Mouse (Mus musculus): ENCODE measurements around the gene Bco2. TPM values are rescaled to one million over a fixed set of nuclear protein-coding genes. Genes with fewer than 3 reads are reported as not detected.
A peak's percentile ranks its signal among the peaks of the same experiment; 100 is the strongest.

Gene Bco2
- polyA plus RNA-seq (2015; fragmentation: Nextera tagmentation; extraction: Ambion mirVana) = 0.50 and 0.87 TPM in 2 replicates

DNA sequence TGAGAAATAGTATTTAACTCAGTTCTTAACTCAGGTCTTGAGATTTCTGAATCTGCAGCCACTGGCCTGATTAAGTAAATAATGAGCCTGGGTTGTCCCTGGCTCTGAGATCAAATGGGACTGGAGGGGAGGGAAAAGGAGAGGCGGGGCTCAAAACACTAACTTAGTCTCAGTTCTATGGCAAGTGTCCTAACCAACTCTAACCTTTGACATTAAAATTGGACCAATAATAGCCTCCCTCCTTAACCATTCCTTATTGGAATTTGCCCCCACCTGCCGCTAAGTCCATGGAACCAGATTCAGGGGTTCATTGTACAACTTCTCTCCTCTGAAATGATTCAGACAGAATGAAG is at the start of gene Bco2:
TSS of gene Bco2 (minus strand) at position 88 of the 353 bp plus-strand sequence.
- H3K4me1 ChIP-seq (ENCODE audit: control insufficient read depth, low read depth, low read length) = no peaks in the 10 kb centered on the region
- 46% methylated on average over 2 of the region's 2 CpGs for WGBS (ENCODE audit: insufficient replicate concordance)
- H3K36me3 ChIP-seq (ENCODE audit: control insufficient read depth, insufficient read depth) = no peaks in the 10 kb centered on the region
- peak within 1 kb of the TSS; percentile 37; the same call in 1 of the 2 replicates for H3K4me2 ChIP-seq (ENCODE audit: low read depth, low read length)
- no peak within 1 kb of the TSS for H3K9ac ChIP-seq (ENCODE audit: low read depth, low read length)
- no peaks in the 10 kb centered on the region for H3K9me3 ChIP-seq (replicated peaks; ENCODE audit: control insufficient read depth, low read length)
- no peak for ATAC-seq (ENCODE audit: low read depth)
- H3K4me3 ChIP-seq (ENCODE audit: low read depth, low read length) = peak within 1 kb of the TSS; percentile 11; the same call in 1 of the 2 replicates
- no peak within 1 kb of the TSS for H3K27ac ChIP-seq (ENCODE audit: low read length)
- no peaks in the 10 kb centered on the region for H3K27me3 ChIP-seq (ENCODE audit: control insufficient read depth, insufficient read depth, low read depth, low read length)

DNA sequence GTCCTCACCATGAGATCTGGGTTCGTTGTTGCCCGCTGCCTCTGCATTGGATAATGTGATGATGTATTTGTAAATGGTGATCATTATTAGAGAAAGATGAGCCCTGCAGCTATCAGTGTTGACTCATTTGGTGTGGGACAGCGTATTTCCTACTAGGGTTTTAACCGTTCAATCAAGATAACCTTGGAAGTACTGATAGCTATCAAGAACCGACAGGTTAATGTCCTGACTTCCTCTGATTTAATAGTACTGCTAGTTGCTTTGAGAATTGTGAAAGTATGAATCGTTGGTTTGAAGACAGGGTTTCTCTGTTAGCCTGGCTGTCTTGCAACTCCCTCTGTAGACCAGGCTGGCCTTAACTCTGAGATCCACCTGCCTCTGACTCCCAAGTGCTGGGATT is 49.4 kb upstream of the Bco2 start:
- Histone ChIP-seq H3K4me2 (ENCODE audit: low read depth, low read length) (peak overlapping the region; percentile 93), H3K27me3 (ENCODE audit: control insufficient read depth, insufficient read depth, low read depth, low read length) (no peaks in the 10 kb centered on the region), H3K4me3 (ENCODE audit: low read depth, low read length) (peak overlapping the region; percentile 90), H3K27ac (ENCODE audit: low read length) (peak overlapping the region; percentile 89), H3K36me3 (ENCODE audit: control insufficient read depth, insufficient read depth) (peaks cover 25% of the 10 kb centered on the region), H3K9me3 (replicated peaks; ENCODE audit: control insufficient read depth, low read length) (no peaks in the 10 kb centered on the region), H3K9ac (ENCODE audit: low read depth, low read length) (peak overlapping the region; percentile 92), H3K4me1 (ENCODE audit: control insufficient read depth, low read depth, low read length) (peaks cover 30% of the 10 kb centered on the region)
- ATAC-seq (ENCODE audit: low read depth) = no peak
- WGBS (ENCODE audit: insufficient replicate concordance) = 1% methylated on average over 6 of the region's 6 CpGs

- H3K4me2 ChIP-seq (ENCODE audit: low read depth, low read length) = peak overlapping the region; percentile 93
- H3K4me1 ChIP-seq (ENCODE audit: control insufficient read depth, low read depth, low read length) = peaks cover 30% of the 10 kb centered on the region
- H3K9ac ChIP-seq (ENCODE audit: low read depth, low read length) = peak overlapping the region; percentile 92
- 0% methylated on average over 24 of the region's 24 CpGs for WGBS (ENCODE audit: insufficient replicate concordance)
- no peaks in the 10 kb centered on the region for H3K27me3 ChIP-seq (ENCODE audit: control insufficient read depth, insufficient read depth, low read depth, low read length)
- H3K9me3 ChIP-seq (replicated peaks; ENCODE audit: control insufficient read depth, low read length) = no peaks in the 10 kb centered on the region
- peak; percentile 71 for ATAC-seq (ENCODE audit: low read depth)
- H3K27ac ChIP-seq (ENCODE audit: low read length) = peak overlapping the region; percentile 89
- H3K36me3 ChIP-seq (ENCODE audit: control insufficient read depth, insufficient read depth) = peaks cover 26% of the 10 kb centered on the region
- peak overlapping the region; percentile 90 for H3K4me3 ChIP-seq (ENCODE audit: low read depth, low read length)
Observed at GRCm38 (mm10) chr9:50603998-50604324, 49.0 kb upstream of the Bco2 start.

- Histone ChIP-seq H3K9ac (ENCODE audit: low read depth, low read length) (peak within 1 kb of the TSS; percentile 92), H3K4me1 (ENCODE audit: control insufficient read depth, low read depth, low read length) (peaks cover 30% of the 10 kb centered on the region), H3K27me3 (ENCODE audit: control insufficient read depth, insufficient read depth, low read depth, low read length) (no peaks in the 10 kb centered on the region), H3K9me3 (replicated peaks; ENCODE audit: control insufficient read depth, low read length) (no peaks in the 10 kb centered on the region), H3K27ac (ENCODE audit: low read length) (peak within 1 kb of the TSS; percentile 89), H3K36me3 (ENCODE audit: control insufficient read depth, insufficient read depth) (peaks cover 26% of the 10 kb centered on the region), H3K4me3 (ENCODE audit: low read depth, low read length) (peak within 1 kb of the TSS; percentile 90), H3K4me2 (ENCODE audit: low read depth, low read length) (peak within 1 kb of the TSS; percentile 93)
- peak; percentile 94 for ATAC-seq (ENCODE audit: low read depth)
- under 1% methylated on average over 48 of the region's 48 CpGs for WGBS (ENCODE audit: insufficient replicate concordance)
Observed at GRCm38 (mm10) chr9:50603189-50603997, 48.4 kb upstream of the Bco2 start, which contains the start of the genes Sdhd and Timm8b. Sdhd (minus strand) TSS chr9:50603812. Timm8b (plus strand) TSS chr9:50603910.

DNA sequence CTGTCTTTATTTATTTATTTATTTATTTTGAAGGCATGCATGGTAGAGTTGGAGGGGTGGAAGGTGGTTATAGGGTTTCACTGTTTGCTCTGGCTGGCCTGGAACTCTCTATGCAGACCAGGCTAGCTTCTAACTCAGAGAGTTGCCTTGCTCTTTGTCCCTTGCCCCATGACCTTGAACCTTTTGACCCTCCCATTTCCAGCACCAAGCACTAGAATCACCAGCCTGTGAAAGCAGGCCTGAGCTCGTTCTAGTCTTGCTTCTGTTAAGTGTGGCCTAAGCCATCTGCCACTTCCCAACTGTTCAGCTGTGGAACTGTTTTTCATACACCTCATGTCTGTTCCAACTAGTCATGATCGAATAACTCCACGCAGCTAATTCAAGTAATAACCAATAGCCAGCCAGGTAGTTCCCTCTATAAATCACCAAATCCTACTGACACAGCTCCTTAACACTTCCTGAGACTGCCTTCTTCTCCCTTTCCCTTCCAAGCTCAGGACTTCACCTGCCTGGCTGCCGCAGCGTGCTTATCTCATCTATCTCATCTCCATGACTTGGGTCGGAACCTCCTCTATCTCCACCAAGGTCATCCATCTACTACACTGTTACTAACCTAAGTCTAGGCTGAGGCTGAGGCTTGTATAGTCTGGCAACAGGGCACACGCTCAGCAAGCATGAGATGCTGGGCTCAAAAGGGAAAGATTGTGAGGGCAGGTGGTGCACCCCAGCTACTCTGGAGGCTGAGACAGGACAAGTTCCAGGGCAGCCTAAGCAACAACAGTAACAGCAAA is 47.3 kb upstream of the Bco2 start:
- Histone ChIP-seq H3K4me3 (ENCODE audit: low read depth, low read length) (peak overlapping the region; percentile 90), H3K9ac (ENCODE audit: low read depth, low read length) (peak overlapping the region; percentile 92), H3K36me3 (ENCODE audit: control insufficient read depth, insufficient read depth) (peaks cover 33% of the 10 kb centered on the region), H3K9me3 (replicated peaks; ENCODE audit: control insufficient read depth, low read length) (no peaks in the 10 kb centered on the region), H3K27ac (ENCODE audit: low read length) (peak overlapping the region; percentile 89), H3K4me2 (ENCODE audit: low read depth, low read length) (peak overlapping the region; percentile 93), H3K27me3 (ENCODE audit: control insufficient read depth, insufficient read depth, low read depth, low read length) (no peaks in the 10 kb centered on the region), H3K4me1 (ENCODE audit: control insufficient read depth, low read depth, low read length) (peaks cover 30% of the 10 kb centered on the region)
- WGBS (ENCODE audit: insufficient replicate concordance) = 31% methylated on average over 7 of the region's 7 CpGs
- no peak for ATAC-seq (ENCODE audit: low read depth)

GRCm38 (mm10) chr9:50601536-50601935 is 46.6 kb upstream of the Bco2 start:
- Histone ChIP-seq H3K4me3 (ENCODE audit: low read depth, low read length) (peak overlapping the region; percentile 90), H3K4me1 (ENCODE audit: control insufficient read depth, low read depth, low read length) (peaks cover 30% of the 10 kb centered on the region), H3K4me2 (ENCODE audit: low read depth, low read length) (peak overlapping the region; percentile 93), H3K9ac (ENCODE audit: low read depth, low read length) (peak overlapping the region; percentile 13; the same call in 1 of the 2 replicates), H3K27me3 (ENCODE audit: control insufficient read depth, insufficient read depth, low read depth, low read length) (no peaks in the 10 kb centered on the region), H3K9me3 (replicated peaks; ENCODE audit: control insufficient read depth, low read length) (no peaks in the 10 kb centered on the region), H3K27ac (ENCODE audit: low read length) (peak overlapping the region; percentile 89), H3K36me3 (ENCODE audit: control insufficient read depth, insufficient read depth) (peaks cover 39% of the 10 kb centered on the region)
- 9% methylated on average over 6 of the region's 6 CpGs for WGBS (ENCODE audit: insufficient replicate concordance)
- peak; percentile 30; the same call in 1 of the 2 replicates for ATAC-seq (ENCODE audit: low read depth)

DNA sequence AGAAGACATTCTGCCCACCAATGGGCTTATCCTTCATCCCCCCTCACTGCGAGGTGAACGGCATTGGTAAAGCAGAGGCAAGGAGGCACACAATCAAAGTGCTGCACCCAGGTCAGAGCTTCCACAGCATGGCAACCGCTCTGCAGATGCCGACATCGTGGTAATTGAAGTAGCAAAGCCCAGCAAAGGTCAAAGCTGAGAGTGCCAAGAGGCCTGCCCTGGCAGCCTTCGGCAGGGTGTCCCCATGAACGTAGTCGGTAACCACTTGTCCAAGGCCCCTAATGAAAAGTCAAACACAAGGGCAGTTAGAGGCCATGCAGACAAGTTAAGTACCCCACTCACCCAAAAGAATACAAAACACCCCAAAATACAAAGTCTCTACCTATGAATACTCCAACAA is 42.0 kb upstream of the Bco2 start:
- Histone ChIP-seq H3K36me3 (ENCODE audit: control insufficient read depth, insufficient read depth) (peaks cover 42% of the 10 kb centered on the region), H3K27me3 (ENCODE audit: control insufficient read depth, insufficient read depth, low read depth, low read length) (no peaks in the 10 kb centered on the region), H3K9me3 (replicated peaks; ENCODE audit: control insufficient read depth, low read length) (no peaks in the 10 kb centered on the region), H3K4me3 (ENCODE audit: low read depth, low read length) (no peak overlapping the region), H3K9ac (ENCODE audit: low read depth, low read length) (no peak overlapping the region), H3K4me1 (ENCODE audit: control insufficient read depth, low read depth, low read length) (peaks cover 13% of the 10 kb centered on the region), H3K4me2 (ENCODE audit: low read depth, low read length) (no peak overlapping the region), H3K27ac (ENCODE audit: low read length) (no peak overlapping the region)
- ATAC-seq (ENCODE audit: low read depth) = no peak
- 87% methylated on average over 8 of the region's 8 CpGs for WGBS (ENCODE audit: insufficient replicate concordance)

GRCm38 (mm10) chr9:50594794-50595417 is 39.9 kb upstream of the Bco2 start:
- H3K4me2 ChIP-seq (ENCODE audit: low read depth, low read length) = no peak overlapping the region
- ATAC-seq (ENCODE audit: low read depth) = peak; percentile 84
- H3K9ac ChIP-seq (ENCODE audit: low read depth, low read length) = no peak overlapping the region
- peaks cover 36% of the 10 kb centered on the region for H3K36me3 ChIP-seq (ENCODE audit: control insufficient read depth, insufficient read depth)
- 65% methylated on average over 12 of the region's 12 CpGs for WGBS (ENCODE audit: insufficient replicate concordance)
- H3K27ac ChIP-seq (ENCODE audit: low read length) = peak overlapping the region; percentile 81
- no peaks in the 10 kb centered on the region for H3K27me3 ChIP-seq (ENCODE audit: control insufficient read depth, insufficient read depth, low read depth, low read length)
- no peak overlapping the region for H3K4me3 ChIP-seq (ENCODE audit: low read depth, low read length)
- H3K9me3 ChIP-seq (replicated peaks; ENCODE audit: control insufficient read depth, low read length) = no peaks in the 10 kb centered on the region
- peaks cover 2% of the 10 kb centered on the region for H3K4me1 ChIP-seq (ENCODE audit: control insufficient read depth, low read depth, low read length)

All from liver, embryonic 16.5 days (tissue).